Mouse (Mus musculus) liver, postnatal 0 days (tissue): ENCODE measurements around the gene Olfr153. TPM values are rescaled to one million over a fixed set of nuclear protein-coding genes. Genes with fewer than 3 reads are reported as not detected.
"Not testable (repeated sequence)": the region's sequence is repeated elsewhere in the genome, so short reads cannot be mapped to it uniquely, and the experiment has no call there.

Source experiments
- ATAC-seq: fragments of 200-750 bp; cut with Nextera tagmentation; 2 replicates; pipeline ENCODE4 v1.8.0; 2017; ENCODE audit warnings: mild to moderate bottlenecking, moderate library complexity
- DNase-seq: peaks from one replicate; pipeline ENCODE4 v3.0.0-alpha.2; 2016
- H3K27ac ChIP-seq: fragments of 300-500 bp; sonication (generic); 2 replicates; pipeline ENCODE4 v1.5.1; 2014; ENCODE audit warnings: antibody characterized with exemption, moderate library complexity, mild to moderate bottlenecking, low read depth
- H3K27me3 ChIP-seq: fragments of 300-500 bp; sonication (generic); 2 replicates; pipeline ENCODE4 v1.6.1; 2014; ENCODE audit warnings: low read length, control low read depth, mixed read lengths; ENCODE audit not compliant: insufficient read depth
- H3K36me3 ChIP-seq: fragments of 300-500 bp; sonication (generic); replicated peaks from 2 replicates; pipeline ENCODE4 v1.6.1; 2014; ENCODE audit warnings: mild to moderate bottlenecking, control low read depth, low read length, moderate library complexity, mixed read lengths; ENCODE audit not compliant: insufficient read depth
- H3K4me1 ChIP-seq: fragments of 300-500 bp; sonication (generic); 2 replicates; pipeline ENCODE4 v1.6.1; 2014; ENCODE audit warnings: antibody characterized with exemption, mild to moderate bottlenecking, control low read depth; ENCODE audit not compliant: insufficient read depth
- H3K4me2 ChIP-seq: fragments of 300-500 bp; sonication (generic); 2 replicates; pipeline ENCODE4 v1.6.1; 2014; ENCODE audit warnings: low read depth, mild to moderate bottlenecking, low read length, moderate library complexity, mixed read lengths
- H3K4me3 ChIP-seq: fragments of 300-500 bp; sonication (generic); 2 replicates; pipeline ENCODE4 v1.5.1; 2014; ENCODE audit warnings: low read depth, low read length
- H3K9ac ChIP-seq: fragments of 300-500 bp; sonication (generic); replicated peaks from 2 replicates; pipeline ENCODE4 v1.6.1; 2014; ENCODE audit warnings: mild to moderate bottlenecking, moderate library complexity
- H3K9me3 ChIP-seq: fragments of 300-500 bp; sonication (generic); 2 replicates; pipeline ENCODE4 v1.6.1; 2016; ENCODE audit warnings: mild to moderate bottlenecking, control low read depth, low read length, mixed read lengths
- CTCF ChIP-seq: sonication (generic); IDR thresholded peaks from 2 replicates; pipeline ENCODE4 v1.5.1; 2016; ENCODE audit warnings: antibody characterized with exemption, low read depth
- EP300 ChIP-seq: IDR thresholded peaks from 2 replicates; pipeline ENCODE4 v1.6.1; 2016; ENCODE audit warnings: antibody characterized with exemption, low read depth, mild to moderate bottlenecking
- WGBS: fragments of 180-500 bp; shearing (Covaris S2); extraction: QIAGEN DNeasy Blood & Tissue Kit; methylation state at CpG from one replicate; pipeline ENCODE4 v1.1.7; 2014; ENCODE audit not compliant: insufficient replicate concordance; 5-methylcytosine and 5-hydroxymethylcytosine counted together
- polyA plus RNA-seq: library from polyadenylated mRNA; unstranded; fragments of >200 nt; fragmentation: Nextera tagmentation; extraction: Ambion mirVana; gene quantifications from 2 replicates; pipeline ENCODE4 v1.2.1, GENCODE M21; 2015

Olfr153 gene
- polyA plus RNA-seq = not detected in 2 replicates

GRCm38 (mm10) chr2:87531496-87531895 is at the start of gene Olfr153:
Olfr153 (plus strand) TSS chr2:87531796.
- Histone ChIP-seq H3K4me2 (no peak within 1 kb of the TSS), H3K4me3 (no peak within 1 kb of the TSS), H3K27me3 (no peaks in the 10 kb centered on the region), H3K4me1 (no peaks in the 10 kb centered on the region), H3K9me3 (no peaks in the 10 kb centered on the region), H3K9ac (no peak within 1 kb of the TSS), H3K36me3 (no peaks in the 10 kb centered on the region), H3K27ac (no peak within 1 kb of the TSS)
- ATAC-seq = no peak
- TF ChIP-seq EP300 (no peak), CTCF (no peak)
- no peak for DNase-seq

GRCm38 (mm10) chr2:87482276-87482675 is 49.3 kb upstream of the Olfr153 start:
- no peak for ATAC-seq
- no peaks in the 10 kb centered on the region for H3K27me3 ChIP-seq

DNA sequence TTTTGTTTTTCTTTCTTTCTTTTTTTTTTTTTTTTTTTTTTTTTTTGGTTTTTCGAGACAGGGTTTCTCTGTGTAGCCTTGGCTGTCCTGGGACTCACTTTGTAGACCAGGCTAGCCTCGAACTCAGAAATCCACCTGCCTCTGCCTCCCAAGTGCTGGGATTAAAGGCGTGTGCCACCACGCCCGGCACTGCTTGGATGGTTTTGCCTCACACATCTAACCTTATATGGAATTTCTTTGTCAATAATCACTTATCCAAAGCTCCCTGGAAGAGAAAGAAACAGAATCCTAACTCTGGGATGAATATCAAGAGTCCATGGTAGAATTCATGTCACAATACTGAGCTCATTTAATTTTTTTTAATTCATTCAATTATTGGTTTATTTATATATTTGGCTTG is 34.6 kb upstream of the Olfr153 start, which contains the start of gene Pramel7:
TSS of gene Pramel7 (minus strand) at position 101 of the 400 bp plus-strand sequence.
- WGBS = 89% methylated on average over 3 of the region's 5 CpGs
- not testable (repeated sequence) for H3K9ac ChIP-seq, H3K27me3 ChIP-seq, ATAC-seq, H3K9me3 ChIP-seq, DNase-seq, H3K4me3 ChIP-seq, H3K4me1 ChIP-seq, H3K27ac ChIP-seq, H3K4me2 ChIP-seq, H3K36me3 ChIP-seq

More at GRCm38 (mm10) chr2:87482276-87482675, 49.3 kb upstream of the Olfr153 start:
- Histone ChIP-seq H3K36me3 (no peaks in the 10 kb centered on the region), H3K27ac (no peak overlapping the region), H3K9ac (no peak overlapping the region), H3K4me2 (no peak overlapping the region), H3K4me3 (no peak overlapping the region), H3K9me3 (no peaks in the 10 kb centered on the region; the same call in 1 of the 2 replicates), H3K4me1 (no peaks in the 10 kb centered on the region)
- TF ChIP-seq CTCF = no peak
- no peak for TF ChIP-seq EP300
- 70% methylated on average over 2 of the region's 2 CpGs for WGBS
- DNase-seq = no peak

DNA sequence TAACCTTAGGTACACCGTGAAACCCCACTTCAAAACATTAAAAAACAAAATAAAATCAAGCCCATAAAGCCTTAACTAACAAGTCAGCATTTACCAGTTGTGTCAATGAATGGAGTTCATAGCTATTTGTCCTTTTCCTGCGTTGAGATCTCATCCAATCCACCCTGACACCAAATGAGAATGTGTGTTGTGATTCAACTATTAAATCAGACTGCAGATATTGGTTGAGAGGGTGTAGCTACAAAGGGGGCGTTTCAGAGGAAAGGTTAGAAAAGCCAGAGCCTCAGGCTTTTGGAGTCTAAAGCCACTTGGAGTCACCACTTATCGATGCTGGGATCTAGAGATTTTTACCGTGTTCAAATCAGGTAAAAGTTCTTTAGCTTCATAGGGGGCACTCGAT is 25.3 kb upstream of the Olfr153 start, which contains the start of gene Pramel6:
TSS of gene Pramel6 (plus strand) at position 301 of the 400 bp plus-strand sequence.
- TF ChIP-seq CTCF (no peak), EP300 (no peak)
- WGBS = 77% methylated on average over 6 of the region's 6 CpGs
- no peak within 1 kb of the TSS for H3K4me3 ChIP-seq
- H3K36me3 ChIP-seq = no peaks in the 10 kb centered on the region
- no peaks in the 10 kb centered on the region for H3K27me3 ChIP-seq
- DNase-seq = no peak
- no peak for ATAC-seq
- H3K4me1 ChIP-seq = no peaks in the 10 kb centered on the region
- H3K27ac ChIP-seq = no peak within 1 kb of the TSS
- no peaks in the 10 kb centered on the region; the same call in 1 of the 2 replicates for H3K9me3 ChIP-seq
- no peak within 1 kb of the TSS for H3K4me2 ChIP-seq
- H3K9ac ChIP-seq = no peak within 1 kb of the TSS

- H3K36me3 ChIP-seq = no peaks in the 10 kb centered on the region
- no peak overlapping the region for H3K9ac ChIP-seq
- TF ChIP-seq CTCF = no peak
- TF ChIP-seq EP300 = no peak
- H3K4me1 ChIP-seq = no peaks in the 10 kb centered on the region
- DNase-seq = no peak
- H3K27ac ChIP-seq = no peak overlapping the region
- H3K9me3 ChIP-seq = no peaks in the 10 kb centered on the region; the same call in 1 of the 2 replicates
- H3K4me3 ChIP-seq = no peak overlapping the region
- H3K27me3 ChIP-seq = no peaks in the 10 kb centered on the region
- ATAC-seq = no peak
- 79% methylated on average over 2 of the region's 2 CpGs for WGBS
- H3K4me2 ChIP-seq = no peak overlapping the region
These were observed 16.6 kb upstream of the Olfr153 start for GRCm38 (mm10) chr2:87515046-87515445.

DNA sequence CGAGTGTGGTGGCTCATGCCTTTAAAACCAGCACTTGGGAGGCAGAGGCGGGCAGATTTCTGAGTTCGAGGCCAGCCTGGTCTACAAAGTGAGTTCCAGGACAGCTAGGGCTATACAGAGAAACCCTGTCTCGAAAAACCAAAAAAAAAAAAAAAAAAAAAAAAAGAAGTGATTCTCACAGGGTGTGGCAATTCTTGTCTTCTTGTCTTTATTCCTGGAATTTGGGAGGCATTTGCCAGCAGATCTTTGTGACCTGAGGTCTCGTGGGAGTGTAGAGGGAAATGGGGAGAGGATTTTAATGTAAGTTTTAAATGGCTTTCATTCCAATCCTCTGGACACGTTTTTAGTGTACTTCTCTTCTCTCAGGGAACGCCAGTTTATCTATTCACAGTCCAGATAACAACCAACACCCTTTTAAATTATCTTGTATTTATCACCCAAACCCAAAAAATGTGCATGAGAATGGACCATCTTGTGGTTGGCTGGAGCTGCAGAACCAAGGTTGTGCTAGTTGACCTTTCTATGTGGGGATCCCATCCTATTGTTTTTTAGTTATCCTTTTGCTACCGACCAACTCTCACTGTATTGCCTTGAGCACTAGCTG is 16.0 kb upstream of the Olfr153 start:
- WGBS = 63% methylated on average over 7 of the region's 8 CpGs
- Histone ChIP-seq H3K27me3 (no peaks in the 10 kb centered on the region), H3K4me2 (no peak overlapping the region), H3K4me1 (no peaks in the 10 kb centered on the region), H3K9me3 (no peaks in the 10 kb centered on the region; the same call in 1 of the 2 replicates), H3K9ac (no peak overlapping the region), H3K4me3 (no peak overlapping the region), H3K36me3 (no peaks in the 10 kb centered on the region), H3K27ac (no peak overlapping the region)
- ATAC-seq (no peak), DNase-seq (no peak)
- no peak for TF ChIP-seq EP300
- no peak for TF ChIP-seq CTCF
